Mouse (Mus musculus) bone marrow macrophage, adult 2 months (primary cell): Measurements from ENCODE around the gene Arhgef28.

ENCODE experiments used
- CTCF ChIP-seq: IDR thresholded peaks from 2 replicates; pipeline ENCODE4 v1.5.1; 2012; ENCODE audit warnings: low read depth, mild to moderate bottlenecking, low read length, moderate library complexity
- POLR2A ChIP-seq: IDR thresholded peaks from 2 replicates; pipeline ENCODE4 v1.6.1; 2012; ENCODE audit warnings: mild to moderate bottlenecking, low read depth, low read length, borderline replicate concordance

- TF ChIP-seq POLR2A (no peak), CTCF (no peak)
These were observed 313.0 kb downstream of the Arhgef28 start for GRCm38 (mm10) chr13:97893031-97893825.
